Mouse (Mus musculus) left cerebral cortex, postnatal 14 days (tissue): ENCODE measurements around the gene Olfr914. TPM values are rescaled to one million over a fixed set of nuclear protein-coding genes. Genes with fewer than 3 reads are reported as not detected.

Experiments used
- DNase-seq, 2 experiments: peaks; one replicate each; pipeline ENCODE4 v3.0.0; 2021 to 2022; ENCODE audit warnings: low spot score in 2 of 2, mixed read lengths in 1 of 2
- intact Hi-C: fragments of 180-260 bp; cut with DNase I; formaldehyde crosslinking; loops from one replicate; pipeline ENCODE4 v1.15.1; 2025
- long read RNA-seq, 2 experiments: library from polyadenylated mRNA; stranded (forward); transcript quantifications; one replicate each; pipeline ENCODE4 v2.0.0; 2021
- total RNA-seq, 2 experiments: library from RNA; stranded (reverse); gene quantifications; 2 replicates each; pipeline ENCODE4 v1.2.3; 2021

The Olfr914 gene
- not detected for total RNA-seq
- long read RNA-seq, experiment 1, result 0 reads
- long read RNA-seq, experiment 2, result 0 reads

DNA sequence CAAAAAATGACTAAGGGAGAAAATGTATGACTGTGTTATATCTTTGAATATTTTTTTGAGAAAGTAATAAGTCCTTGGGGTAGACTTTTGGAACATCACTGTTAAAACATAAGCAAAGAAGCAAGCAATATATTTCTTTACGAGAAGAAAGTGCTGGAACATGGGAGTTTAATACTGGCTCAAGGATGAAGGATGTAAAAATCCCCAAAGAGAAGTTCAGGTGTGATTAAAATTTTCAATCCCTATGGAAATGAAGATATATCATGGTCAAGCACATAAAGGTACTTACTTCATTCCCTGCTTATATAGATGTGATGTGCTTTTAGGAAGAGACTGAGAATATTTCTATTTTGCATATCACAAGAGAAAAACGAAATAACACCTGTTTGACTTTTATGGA is at the start of gene Olfr914:
Olfr914 (plus strand) TSS at position 301 of the 400 bp plus-strand sequence.
- intact Hi-C loops, result no loop called here

DNA sequence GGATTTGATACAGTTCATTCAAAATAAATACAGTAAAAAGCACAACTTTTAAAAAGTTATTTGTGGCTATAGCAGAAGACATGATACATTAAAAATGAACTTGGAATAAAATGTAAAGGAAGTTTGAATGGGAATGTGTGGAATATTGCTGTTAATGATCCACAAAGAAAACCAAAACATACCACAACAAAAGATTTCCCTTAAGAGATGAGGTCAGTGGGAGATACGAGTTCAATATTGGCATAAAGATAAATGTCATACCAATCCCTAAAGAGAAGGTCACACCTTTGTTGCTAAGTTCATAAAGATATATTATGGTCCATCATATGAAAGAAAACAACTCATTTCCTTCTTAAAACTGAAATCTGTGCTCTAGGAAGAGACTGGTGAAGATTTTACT is 25.0 kb upstream of the Olfr914 start, which contains the start of gene Olfr912:
Olfr912 (plus strand) TSS at position 301 of the 400 bp plus-strand sequence.
- intact Hi-C loops, result no loop called here
- no peak for DNase-seq

More for the DNA sequence above, at the start of gene Olfr914:
- DNase-seq, result no peak

DNA sequence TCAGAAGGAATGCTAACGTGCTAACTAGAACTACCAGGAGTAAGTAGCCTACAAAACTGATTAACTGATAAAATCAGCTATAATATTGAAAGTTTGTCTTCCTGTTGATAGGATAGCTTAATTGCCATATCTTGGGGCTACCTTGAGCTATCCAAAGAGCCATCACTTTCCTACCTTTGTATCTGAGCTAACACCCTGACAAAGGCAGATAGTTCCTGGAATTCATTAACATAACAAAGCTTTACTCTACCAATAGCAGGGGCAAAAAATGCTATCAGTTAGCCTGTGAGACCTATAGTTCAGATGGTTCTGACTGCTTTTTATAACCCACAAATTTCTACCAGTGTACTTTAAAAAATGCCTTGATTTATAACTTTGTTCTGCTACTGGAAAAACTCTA is 13.8 kb upstream of the Olfr914 start:
- intact Hi-C loops, result no loop called here
- no peak for DNase-seq

DNA sequence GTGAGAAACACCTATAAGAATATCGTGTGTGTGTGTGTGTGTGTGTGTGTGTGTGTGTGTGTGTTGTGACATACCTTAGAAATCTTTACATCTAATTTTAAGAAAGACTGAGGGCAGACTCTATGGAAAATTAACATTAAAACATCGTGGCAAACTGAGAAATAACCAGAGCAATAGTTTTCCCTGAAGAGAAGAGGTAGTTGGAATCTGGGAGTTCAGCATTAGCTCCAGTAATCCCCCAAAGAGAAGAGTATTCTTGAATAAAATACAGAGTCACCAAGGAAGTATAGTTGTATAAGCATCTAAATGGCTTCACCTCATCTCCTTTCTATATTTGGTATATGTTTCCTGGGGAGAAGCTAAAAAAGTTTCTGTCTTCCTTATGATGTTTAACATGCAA is 12.4 kb upstream of the Olfr914 start, which contains the start of gene Olfr913:
Olfr913 (plus strand) TSS at position 301 of the 400 bp plus-strand sequence.
- no peak for DNase-seq
- intact Hi-C loops, result no loop called here

DNA sequence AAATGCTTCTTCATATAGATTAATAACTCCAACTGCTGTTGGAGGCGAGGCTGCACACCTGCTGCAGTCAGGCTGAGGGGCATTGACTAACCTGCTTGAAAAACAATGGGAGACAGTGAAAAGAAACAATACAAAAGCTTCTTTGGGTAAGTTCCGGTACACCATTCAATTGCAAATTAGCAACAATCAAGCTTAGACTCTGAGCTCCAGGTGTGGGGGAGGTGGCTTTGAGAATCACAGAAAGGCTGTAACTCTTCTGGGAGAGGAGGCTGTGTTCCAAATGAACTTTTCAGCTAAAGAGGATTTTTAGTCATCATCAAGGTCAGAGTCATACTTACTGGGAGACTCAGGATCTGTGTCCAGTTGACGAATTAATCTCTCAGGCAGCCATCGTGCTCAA is 27.5 kb downstream of the Olfr914 start:
- intact Hi-C loops, result no loop called here
- DNase-seq, result no peak

DNA sequence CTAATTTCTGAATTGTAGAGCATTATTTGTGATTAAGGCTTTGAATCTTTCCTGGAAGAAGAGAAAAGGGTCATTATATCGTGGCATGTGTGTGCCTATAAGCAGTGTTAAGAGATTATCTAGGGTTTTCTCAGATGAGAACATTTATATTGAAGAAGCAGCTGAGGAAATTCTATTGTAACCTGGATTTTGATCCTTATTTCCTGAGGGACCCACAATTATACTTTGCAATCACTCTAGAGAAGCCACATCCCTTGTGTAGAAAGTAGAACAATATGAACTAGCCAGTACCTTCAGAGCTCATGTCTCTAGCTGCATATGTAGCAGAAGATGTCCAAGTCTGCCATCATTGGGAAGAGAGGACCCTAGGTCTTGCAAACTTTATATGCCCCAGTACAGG is 54.9 kb downstream of the Olfr914 start, which contains the start of gene Olfr916:
Olfr916 (minus strand) TSS at position 101 of the 400 bp plus-strand sequence.
- intact Hi-C loops, result no loop called here
- DNase-seq, result no peak

Other genes with a start within 250 kb of the Olfr914 start
- not detected for gene Olfr250, start 238.2 kb upstream of the Olfr914 start, total RNA-seq
- gene Olfr251, start 228.0 kb upstream of the Olfr914 start, total RNA-seq, result not detected
- not detected for gene Olfr147, start 203.4 kb upstream of the Olfr914 start, total RNA-seq
- gene Olfr901, start 175.6 kb upstream of the Olfr914 start, total RNA-seq, result not detected
- gene Olfr902, start 157.4 kb upstream of the Olfr914 start, total RNA-seq, result not detected
- not detected for gene Olfr904, start 142.0 kb upstream of the Olfr914 start, total RNA-seq
- gene Olfr905, start 134.0 kb upstream of the Olfr914 start, total RNA-seq, result not detected
- not detected for gene Olfr906, start 118.0 kb upstream of the Olfr914 start, total RNA-seq
- not detected for gene Olfr907, start 109.3 kb upstream of the Olfr914 start, total RNA-seq
- not detected for gene Olfr911-ps1, start 83.5 kb upstream of the Olfr914 start, total RNA-seq
- not detected for gene Olfr910, start 67.3 kb upstream of the Olfr914 start, total RNA-seq
- gene Olfr912, start 24.9 kb upstream of the Olfr914 start, total RNA-seq, result not detected
- not detected for gene Olfr913, start 12.3 kb upstream of the Olfr914 start, total RNA-seq
- gene Olfr916, start 54.8 kb downstream of the Olfr914 start, total RNA-seq, result not detected
- not detected for gene Olfr917, start 60.7 kb downstream of the Olfr914 start, total RNA-seq
- not detected for gene Olfr918, start 69.5 kb downstream of the Olfr914 start, total RNA-seq
- not detected for gene Olfr919, start 98.6 kb downstream of the Olfr914 start, total RNA-seq
- gene Vwa5a, start 113.2 kb downstream of the Olfr914 start, total RNA-seq, result 1 to 10 TPM; 6.5 to 8.3 TPM
- gene Olfr920, start 147.2 kb downstream of the Olfr914 start, total RNA-seq, result under 1 TPM in 1 of 2 experiments, not detected in 1; 0.09 TPM
- not detected for gene Olfr921, start 168.0 kb downstream of the Olfr914 start, total RNA-seq
- gene Olfr922, start 209.5 kb downstream of the Olfr914 start, total RNA-seq, result not detected
- gene Olfr923, start 221.4 kb downstream of the Olfr914 start, total RNA-seq, result not detected
- gene Olfr924, start 239.3 kb downstream of the Olfr914 start, total RNA-seq, result not detected
- gene Olfr26, start 250.0 kb downstream of the Olfr914 start, total RNA-seq, result not detected